In genomic region chr2:73469552-73469951, GRCm38 (mm10) we compare ENCODE assay signal across 1 mouse cellular context.
TF ChIP-seq lines count a peak whose summit lies in the region.

No protein-coding gene starts in this region.

TF ChIP-seq in CH12.LX, 34 proteins besides CTCF, POLR2A, EP300 and RAD21 (continued from another document):
- TF ChIP-seq BHLHE40 (IDR thresholded peaks at IDR 0.05; ENCODE audit: low read depth, low read length) (no peak), USF2 (conservative IDR thresholded peaks at IDR 0.05; ENCODE audit: low read depth, low read length) (no peak), SIN3A (IDR thresholded peaks at IDR 0.05; ENCODE audit: low read length) (no peak), ZNF384 (IDR thresholded peaks at IDR 0.05; ENCODE audit: low read depth, low read length) (no peak), MXI1 (IDR thresholded peaks at IDR 0.05; ENCODE audit: low read depth, low read length) (no peak; the same call in 1 of the 2 replicates), HCFC1 (IDR thresholded peaks at IDR 0.05; ENCODE audit: low read depth, low read length) (no peak), TCF12 (IDR thresholded peaks at IDR 0.05; ENCODE audit: low read depth, low read length) (no peak), ELF1 (IDR thresholded peaks at IDR 0.05; ENCODE audit: low read depth, low read length) (no peak), NELFE (IDR thresholded peaks at IDR 0.05; ENCODE audit: low read depth, low read length) (no peak), NRF1 (IDR thresholded peaks at IDR 0.05; ENCODE audit: low read depth, low read length) (no peak)
